Mouse (Mus musculus) lung, adult 2 months (tissue): ENCODE measurements around the gene Foxp1. TPM values are rescaled to one million over a fixed set of nuclear protein-coding genes. Genes with fewer than 3 reads are reported as not detected.

Experiments
- DNase-seq: peaks from one replicate; pipeline ENCODE4 v3.0.0; 2022
- H3K4me1 ChIP-seq: fragments of 200-500 bp; 2 replicates; pipeline ENCODE4 v1.6.1; 2011; ENCODE audit warnings: low read length; ENCODE audit not compliant: control insufficient read depth, insufficient read depth
- H3K4me3 ChIP-seq: fragments of 200-500 bp; replicated peaks from 2 replicates; pipeline ENCODE3; 2011; ENCODE audit warnings: low read depth, mild to moderate bottlenecking, control low read depth, low read length; ENCODE audit errors: extremely low read depth
- CTCF ChIP-seq: fragments of 200-500 bp; IDR thresholded peaks from 2 replicates; pipeline ENCODE4 v1.5.1; 2011; ENCODE audit warnings: mild to moderate bottlenecking, low read length, control low read depth; ENCODE audit not compliant: insufficient read depth
- POLR2A ChIP-seq: fragments of 200-500 bp; IDR thresholded peaks from 2 replicates; pipeline ENCODE4 v1.6.1; 2011; ENCODE audit warnings: low read depth, mild to moderate bottlenecking, control low read depth, low read length, borderline replicate concordance; ENCODE audit errors: extremely low read depth
- WGBS: fragments of 180-500 bp; shearing (Covaris S2); methylation state at CpG from one replicate; pipeline ENCODE4 v1.1.7; 2018; 5-methylcytosine and 5-hydroxymethylcytosine counted together
- polyA plus RNA-seq: library from polyadenylated mRNA; depleted of rRNA; stranded (reverse); fragments of >200 nt; gene quantifications from 2 replicates; pipeline ENCODE4 v1.2.3, GENCODE M21; 2012

Foxp1 gene
- polyA plus RNA-seq, 1 experiment = 135 TPM

GRCm38 (mm10) chr6:99203231-99203630, 319.3 kb downstream of the Foxp1 start:
- no peak for DNase-seq
- H3K4me3 ChIP-seq = no peak overlapping the region
- H3K4me1 ChIP-seq = peaks cover 6% of the 10 kb centered on the region
- TF ChIP-seq POLR2A (no peak), CTCF (no peak)
- WGBS = 62% methylated on average over 11 of the region's 11 CpGs

GRCm38 (mm10) chr6:99202781-99203180, 319.7 kb downstream of the Foxp1 start:
- WGBS = 91% methylated on average over 4 of the region's 4 CpGs

GRCm38 (mm10) chr6:99201271-99201705, 321.2 kb downstream of the Foxp1 start:
- DNase-seq = no peak

More at GRCm38 (mm10) chr6:99202781-99203180, 319.7 kb downstream of the Foxp1 start:
- Histone ChIP-seq H3K4me1 (peaks cover 6% of the 10 kb centered on the region), H3K4me3 (no peak overlapping the region)
- TF ChIP-seq POLR2A (no peak), CTCF (no peak)
- DNase-seq = no peak

GRCm38 (mm10) chr6:99200656-99201055, 321.9 kb downstream of the Foxp1 start:
- TF ChIP-seq POLR2A (no peak), CTCF (no peak)
- H3K4me3 ChIP-seq = no peak overlapping the region
- no peak for DNase-seq
- H3K4me1 ChIP-seq = peaks cover 6% of the 10 kb centered on the region; the same call in 1 of the 2 replicates
- WGBS = 55% methylated on average over 11 of the region's 11 CpGs

More at GRCm38 (mm10) chr6:99201271-99201705, 321.2 kb downstream of the Foxp1 start:
- TF ChIP-seq CTCF = no peak
- 40% methylated on average over 4 of the region's 4 CpGs for WGBS
- Histone ChIP-seq H3K4me3 (no peak overlapping the region), H3K4me1 (peaks cover 6% of the 10 kb centered on the region; the same call in 1 of the 2 replicates)

GRCm38 (mm10) chr6:99199277-99199676, 323.2 kb downstream of the Foxp1 start:
- Histone ChIP-seq H3K4me1 (peaks cover 6% of the 10 kb centered on the region; the same call in 1 of the 2 replicates), H3K4me3 (no peak overlapping the region)
- 61% methylated on average over 4 of the region's 4 CpGs for WGBS
- no peak for DNase-seq
- no peak for TF ChIP-seq CTCF
- TF ChIP-seq POLR2A = no peak

- no peak for TF ChIP-seq CTCF
- no peak for TF ChIP-seq POLR2A
- Histone ChIP-seq H3K4me3 (no peak overlapping the region), H3K4me1 (peaks cover 14% of the 10 kb centered on the region)
- 21% methylated on average over 8 of the region's 8 CpGs for WGBS
- no peak for DNase-seq
Observed at GRCm38 (mm10) chr6:99193697-99194096, 328.8 kb downstream of the Foxp1 start.

- Histone ChIP-seq H3K4me3 (no peak overlapping the region), H3K4me1 (peaks cover 14% of the 10 kb centered on the region)
- peak; percentile 48 for TF ChIP-seq CTCF
- no peak for TF ChIP-seq POLR2A
- 59% methylated on average over 8 of the region's 8 CpGs for WGBS
- DNase-seq = no peak
Observed at GRCm38 (mm10) chr6:99191636-99192137, 330.8 kb downstream of the Foxp1 start.

- WGBS = 62% methylated on average over 12 of the region's 12 CpGs
- DNase-seq = no peak
- no peak overlapping the region for H3K4me3 ChIP-seq
- TF ChIP-seq CTCF (no peak), POLR2A (no peak)
- H3K4me1 ChIP-seq = peaks cover 14% of the 10 kb centered on the region
Observed at GRCm38 (mm10) chr6:99191041-99191635, 331.4 kb downstream of the Foxp1 start.

GRCm38 (mm10) chr6:99189967-99190366, 332.6 kb downstream of the Foxp1 start:
- H3K4me3 ChIP-seq = no peak overlapping the region
- no peak for DNase-seq

More at GRCm38 (mm10) chr6:99189967-99190366, 332.6 kb downstream of the Foxp1 start:
- WGBS = 64% methylated on average over 8 of the region's 8 CpGs
- TF ChIP-seq CTCF (no peak), POLR2A (no peak)
- peaks cover 14% of the 10 kb centered on the region for H3K4me1 ChIP-seq
